Mouse (Mus musculus) left cerebral cortex, adult 9 months (tissue): ENCODE results near the gene Ctbp1.

Experiments used
- DNase-seq, 2 experiments: peaks; one replicate each; pipeline ENCODE4 v3.0.0; 2022; ENCODE audit warnings: low spot score in 2 of 2

The Ctbp1 gene

GRCm38 (mm10) chr5:33274953-33275454, at the start of gene Ctbp1:
Ctbp1 (minus strand) TSS chr5:33274994.
- DNase-seq: peak; percentile 72 to 88

- no peak for DNase-seq
Measured at GRCm38 (mm10) chr5:33324491-33324890, 49.7 kb upstream of the Ctbp1 start.

- DNase-seq: no peak
Measured at GRCm38 (mm10) chr5:33312192-33312591, 37.4 kb upstream of the Ctbp1 start.

GRCm38 (mm10) chr5:33310704-33311462, 36.1 kb upstream of the Ctbp1 start:
- DNase-seq: no peak

GRCm38 (mm10) chr5:33301801-33302200, 27.0 kb upstream of the Ctbp1 start:
- DNase-seq: no peak

GRCm38 (mm10) chr5:33297164-33297563, 22.4 kb upstream of the Ctbp1 start:
- DNase-seq: no peak

- no peak for DNase-seq
Measured at GRCm38 (mm10) chr5:33293796-33294430, 19.1 kb upstream of the Ctbp1 start.

GRCm38 (mm10) chr5:33283951-33284350, 9.2 kb upstream of the Ctbp1 start:
- no peak for DNase-seq

- no peak for DNase-seq
Measured at GRCm38 (mm10) chr5:33281428-33281827, 6.6 kb upstream of the Ctbp1 start.

- DNase-seq: peak in 1 of 2 experiments; percentile 35
Measured at GRCm38 (mm10) chr5:33278950-33279349, 4.2 kb upstream of the Ctbp1 start.

- DNase-seq: no peak
Measured at GRCm38 (mm10) chr5:33277286-33277685, 2.5 kb upstream of the Ctbp1 start.

- no peak for DNase-seq
Measured at GRCm38 (mm10) chr5:33275754-33276153, 960 bp upstream of the Ctbp1 start.

GRCm38 (mm10) chr5:33274085-33274952, 475 bp downstream of the Ctbp1 start:
- peak; percentile 75 to 91 for DNase-seq

- DNase-seq: no peak
Measured at GRCm38 (mm10) chr5:33273777-33274084, 1.1 kb downstream of the Ctbp1 start.

GRCm38 (mm10) chr5:33272845-33273776, 1.7 kb downstream of the Ctbp1 start:
- DNase-seq: no peak

GRCm38 (mm10) chr5:33272146-33272545, 2.6 kb downstream of the Ctbp1 start:
- no peak for DNase-seq

- DNase-seq: peak; percentile 54 to 92
Measured at GRCm38 (mm10) chr5:33270568-33270967, 4.2 kb downstream of the Ctbp1 start.

GRCm38 (mm10) chr5:33254416-33254815, 20.4 kb downstream of the Ctbp1 start:
- no peak for DNase-seq

GRCm38 (mm10) chr5:33248186-33248585, 26.6 kb downstream of the Ctbp1 start:
- no peak for DNase-seq

GRCm38 (mm10) chr5:33247387-33247786, 27.4 kb downstream of the Ctbp1 start:
- DNase-seq: no peak

- peak; percentile 27 to 40 for DNase-seq
Measured at GRCm38 (mm10) chr5:33245701-33246100, 29.1 kb downstream of the Ctbp1 start.
